Mouse (Mus musculus) stomach, postnatal 0 days (tissue): ENCODE data around the gene Dnajc4. TPM values are rescaled to one million over a fixed set of nuclear protein-coding genes. Genes with fewer than 3 reads are reported as not detected.

Source experiments
- ATAC-seq: fragments of 200-750 bp; cut with Nextera tagmentation; 2 replicates; pipeline ENCODE4 v1.8.0; 2017; ENCODE audit not compliant: low FRiP score, low TSS enrichment
- DNase-seq: peaks from one replicate; pipeline ENCODE4 v3.0.0-alpha.2; 2016; ENCODE audit warnings: low spot score
- H3K27ac ChIP-seq: fragments of 300-500 bp; sonication (generic); replicated peaks from 2 replicates; pipeline ENCODE4 v1.5.1; 2014; ENCODE audit warnings: mild to moderate bottlenecking, control low read depth
- H3K27me3 ChIP-seq: fragments of 300-500 bp; sonication (generic); 2 replicates; pipeline ENCODE4 v1.6.1; 2014; ENCODE audit warnings: low read length; ENCODE audit not compliant: control insufficient read depth, insufficient read depth
- H3K36me3 ChIP-seq: fragments of 300-500 bp; sonication (generic); 2 replicates; pipeline ENCODE4 v1.6.1; 2014; ENCODE audit warnings: low read length, mixed read lengths; ENCODE audit not compliant: control insufficient read depth, insufficient read depth
- H3K4me1 ChIP-seq: fragments of 300-500 bp; sonication (generic); replicated peaks from 2 replicates; pipeline ENCODE4 v1.6.1; 2014; ENCODE audit warnings: antibody characterized with exemption; ENCODE audit not compliant: control insufficient read depth, insufficient read depth
- H3K4me2 ChIP-seq: fragments of 300-500 bp; sonication (generic); replicated peaks from 2 replicates; pipeline ENCODE4 v1.6.1; 2014; ENCODE audit warnings: low read depth, mild to moderate bottlenecking, control low read depth, moderate library complexity
- H3K4me3 ChIP-seq: fragments of 300-500 bp; sonication (generic); 2 replicates; pipeline ENCODE4 v1.5.1; 2014; ENCODE audit warnings: low read depth, low read length, control low read depth
- H3K9ac ChIP-seq: fragments of 300-500 bp; sonication (generic); 2 replicates; pipeline ENCODE4 v1.6.1; 2014; ENCODE audit warnings: mild to moderate bottlenecking, low read length, control low read depth, mixed read lengths
- H3K9me3 ChIP-seq: fragments of 300-500 bp; sonication (generic); 2 replicates; pipeline ENCODE4 v1.6.1; 2016; ENCODE audit warnings: low read length; ENCODE audit not compliant: control insufficient read depth
- CTCF ChIP-seq: IDR thresholded peaks from 2 replicates; pipeline ENCODE4 v1.5.1; 2016; ENCODE audit warnings: antibody characterized with exemption, low read depth, mild to moderate bottlenecking, moderate library complexity
- EP300 ChIP-seq: optimal IDR thresholded peaks from 2 replicates; pipeline ENCODE3; 2016; ENCODE audit warnings: antibody characterized with exemption
- WGBS: fragments of 180-500 bp; shearing (Covaris S2); extraction: QIAGEN DNeasy Blood & Tissue Kit; methylation state at CpG from one replicate; pipeline ENCODE4 v1.1.7; 2014; 5-methylcytosine and 5-hydroxymethylcytosine counted together
- polyA plus RNA-seq: library from polyadenylated mRNA; unstranded; fragments of >200 nt; fragmentation: Nextera tagmentation; extraction: Ambion mirVana; gene quantifications from 2 replicates; pipeline ENCODE4 v1.2.1, GENCODE M21; 2015

Gene Dnajc4
- polyA plus RNA-seq, 1 experiment from 2014 or later: 33.0 TPM

GRCm38 (mm10) chr19:6985951-6986708 is 6.2 kb downstream of the Dnajc4 start:
- Histone ChIP-seq H3K4me2 (peak overlapping the region; percentile 94), H3K4me3 (peak overlapping the region; percentile 74), H3K27ac (no peak overlapping the region), H3K36me3 (no peaks in the 10 kb centered on the region), H3K9ac (no peak overlapping the region; the same call in 1 of the 2 replicates), H3K4me1 (peaks cover 6% of the 10 kb centered on the region; the same call in 1 of the 2 replicates), H3K27me3 (no peaks in the 10 kb centered on the region), H3K9me3 (no peaks in the 10 kb centered on the region)
- no peak for TF ChIP-seq EP300
- no peak for TF ChIP-seq CTCF
- DNase-seq (no peak), ATAC-seq (no peak)
- WGBS: 72% methylated on average over 10 of the region's 10 CpGs

DNA sequence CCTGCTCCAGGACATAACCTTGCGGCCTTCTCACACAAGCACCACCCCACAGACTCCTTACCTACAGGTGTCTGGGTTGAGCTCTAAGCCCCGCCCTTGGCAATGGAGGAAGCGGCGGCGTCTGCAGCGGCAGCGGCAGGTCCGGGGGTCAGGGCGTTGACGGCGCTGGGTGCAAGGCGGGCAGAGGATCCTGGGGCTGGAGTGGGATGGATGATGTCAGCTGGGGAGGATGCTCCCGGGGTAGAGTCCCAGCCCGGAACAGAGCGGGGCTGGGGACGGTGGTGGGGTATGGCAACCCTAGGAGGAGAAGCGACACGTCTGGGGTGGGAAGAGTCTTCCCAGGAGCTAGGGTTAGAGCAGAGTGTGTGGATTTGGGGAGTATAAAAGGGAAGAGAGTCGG is 7.1 kb downstream of the Dnajc4 start:
- TF ChIP-seq EP300: no peak
- no peak for TF ChIP-seq CTCF
- Histone ChIP-seq H3K4me1 (peaks cover 6% of the 10 kb centered on the region; the same call in 1 of the 2 replicates), H3K4me3 (no peak overlapping the region), H3K27ac (no peak overlapping the region), H3K27me3 (no peaks in the 10 kb centered on the region), H3K36me3 (no peaks in the 10 kb centered on the region), H3K9ac (no peak overlapping the region), H3K9me3 (no peaks in the 10 kb centered on the region), H3K4me2 (no peak overlapping the region)
- DNase-seq (no peak), ATAC-seq (no peak)
- WGBS: 80% methylated on average over 19 of the region's 19 CpGs

- Histone ChIP-seq H3K36me3 (no peaks in the 10 kb centered on the region), H3K27me3 (no peaks in the 10 kb centered on the region), H3K4me3 (no peak overlapping the region), H3K9me3 (no peaks in the 10 kb centered on the region), H3K27ac (no peak overlapping the region), H3K9ac (no peak overlapping the region), H3K4me2 (no peak overlapping the region), H3K4me1 (peaks cover 7% of the 10 kb centered on the region)
- ATAC-seq (no peak), DNase-seq (no peak)
- WGBS: 94% methylated on average over 5 of the region's 5 CpGs
- TF ChIP-seq EP300: no peak
- TF ChIP-seq CTCF: no peak
These were observed 8.8 kb downstream of the Dnajc4 start for GRCm38 (mm10) chr19:6983621-6984020.

DNA sequence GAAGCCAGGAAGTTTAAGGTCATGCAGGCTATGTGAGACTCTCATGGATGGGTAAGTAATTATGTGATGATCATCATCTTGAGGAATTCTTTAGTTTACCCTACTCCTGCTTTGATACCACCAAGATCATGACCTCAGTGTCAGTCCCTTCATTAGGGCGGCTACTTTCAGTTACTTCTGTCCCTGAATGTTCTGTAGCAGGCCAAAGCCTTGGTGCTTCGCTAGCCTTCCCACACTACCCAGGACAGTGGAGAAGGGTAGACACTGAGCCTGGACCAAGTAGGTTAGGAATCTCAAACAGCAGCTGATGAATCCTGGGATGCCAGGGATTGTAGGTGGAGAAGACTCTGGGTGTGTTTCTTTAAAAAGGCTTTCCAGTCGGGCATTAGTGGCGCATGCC is 10.9 kb downstream of the Dnajc4 start:
- Histone ChIP-seq H3K27ac (0 out of 2 replicates have a peak overlapping the region, but pooled peaks have one; percentile 40), H3K4me1 (peaks cover 8% of the 10 kb centered on the region; the same call in 1 of the 2 replicates), H3K4me2 (peak overlapping the region; percentile 84), H3K9me3 (no peaks in the 10 kb centered on the region), H3K9ac (no peak overlapping the region), H3K36me3 (peaks cover 6% of the 10 kb centered on the region), H3K27me3 (no peaks in the 10 kb centered on the region), H3K4me3 (no peak overlapping the region)
- 90% methylated on average over 4 of the region's 4 CpGs for WGBS
- ATAC-seq (no peak), DNase-seq (no peak)
- TF ChIP-seq EP300 (no peak), CTCF (no peak)

DNA sequence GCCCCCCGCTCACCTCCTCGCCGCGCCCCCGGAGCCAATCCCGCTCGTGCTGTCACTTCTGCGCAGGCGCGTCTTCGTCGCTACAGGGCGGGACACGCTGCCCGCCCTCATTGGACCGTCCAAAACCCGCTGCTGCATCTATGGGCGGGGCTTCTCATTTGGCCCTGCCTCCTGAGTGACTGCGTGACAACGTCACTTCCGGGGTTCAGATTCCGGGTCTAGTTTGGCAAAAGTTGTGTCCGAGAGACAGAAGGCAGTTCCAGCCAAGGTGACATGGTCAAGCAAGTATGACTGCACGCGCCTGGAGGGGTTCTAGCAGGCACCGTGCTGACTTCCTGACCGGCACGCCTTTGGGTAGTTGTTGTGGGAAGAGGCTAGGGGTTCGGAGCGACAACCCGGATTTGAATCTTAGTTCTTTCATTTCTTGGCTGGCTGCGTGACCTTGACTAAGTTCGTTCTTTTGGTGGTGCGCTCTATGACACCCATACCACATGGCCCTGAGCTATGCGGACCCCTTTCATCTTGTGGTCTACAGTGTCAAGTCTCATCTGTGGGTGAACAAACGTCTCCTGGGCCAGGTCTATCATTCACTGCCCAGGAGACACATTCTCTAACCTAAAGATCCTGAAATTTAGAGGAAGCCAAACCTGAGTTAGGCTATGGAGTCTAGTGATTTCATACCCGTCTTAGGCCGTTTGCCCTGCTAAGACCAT is 11.8 kb downstream of the Dnajc4 start, which contains the start of gene Fkbp2:
Gene Fkbp2, minus strand, starts transcription at position 121 of the 713 bp plus-strand sequence.
- H3K4me3 ChIP-seq: peak within 1 kb of the TSS; percentile 64
- no peaks in the 10 kb centered on the region for H3K9me3 ChIP-seq
- under 1% methylated on average over 38 of the region's 38 CpGs for WGBS
- peaks cover 8% of the 10 kb centered on the region; the same call in 1 of the 2 replicates for H3K4me1 ChIP-seq
- peak within 1 kb of the TSS; percentile 77 for H3K9ac ChIP-seq
- peak within 1 kb of the TSS; percentile 84 for H3K4me2 ChIP-seq
- no peaks in the 10 kb centered on the region for H3K27me3 ChIP-seq
- peak; percentile 88 for ATAC-seq
- peaks cover 6% of the 10 kb centered on the region for H3K36me3 ChIP-seq
- no peak for TF ChIP-seq EP300
- TF ChIP-seq CTCF: no peak
- DNase-seq: peak; percentile 99
- peak within 1 kb of the TSS; percentile 82 for H3K27ac ChIP-seq
